In genomic region chr15:94223101-94223500, GRCm38 (mm10) we compare ENCODE assay signal across 21 mouse cellular contexts.
DNase-seq lines count a peak whose midpoint lies in the region; ATAC-seq and TF ChIP-seq lines count a peak whose summit lies in the region.
"Had no signal": no experiment of that assay in that cellular context is flagged by ENCODE, and none has a peak within 500 bp of the region (broad histone marks: within the 10 kb centered on the region; RNA-seq: fewer than 3 reads in every experiment).

No protein-coding gene starts in this region.

- no peak overlapping the region for H3K4me3 ChIP-seq in gastrocnemius, adult 2 months
- H3K4me3 ChIP-seq in heart, embryonic 13.5 days = no peak overlapping the region
- no peak overlapping the region for H3K4me3 ChIP-seq in heart, embryonic 16.5 days (ENCODE audit: low read length)
- no peak overlapping the region for H3K4me3 ChIP-seq in midbrain, embryonic 14.5 days (replicated peaks; ENCODE audit: low read depth, low read length)
- H3K4me3 ChIP-seq: embryonic facial prominence, embryonic 15.5 days; hindbrain, embryonic 12.5 days; liver, embryonic 13.5 days; lung, embryonic 15.5 days; midbrain, embryonic 15.5 days; neural tube, embryonic 12.5 days had no signal

- H3K36me3 ChIP-seq in heart, embryonic 13.5 days = no peaks in the 10 kb centered on the region
- H3K36me3 ChIP-seq in heart, embryonic 16.5 days (ENCODE audit: control insufficient read depth, insufficient read depth) = no peaks in the 10 kb centered on the region
- H3K36me3 ChIP-seq in midbrain, embryonic 14.5 days (ENCODE audit: control insufficient read depth, insufficient read depth, low read length) = no peaks in the 10 kb centered on the region
- H3K36me3 ChIP-seq: embryonic facial prominence, embryonic 15.5 days; hindbrain, embryonic 12.5 days; liver, embryonic 13.5 days; lung, embryonic 15.5 days; midbrain, embryonic 15.5 days; neural tube, embryonic 12.5 days had no signal

- no peak for ATAC-seq in heart, embryonic 13.5 days (ENCODE audit: extremely low read depth, insufficient number of reproducible peaks, low FRiP score, low TSS enrichment)
- no peak for ATAC-seq in heart, embryonic 16.5 days (replicated peaks; ENCODE audit: extremely low read depth, insufficient read depth, low FRiP score)
- no peak for ATAC-seq in midbrain, embryonic 14.5 days (ENCODE audit: low FRiP score, low TSS enrichment)
- ATAC-seq: forebrain, embryonic 14.5 days; midbrain, embryonic 15.5 days had no signal

- no peak overlapping the region for H3K27ac ChIP-seq in gastrocnemius, adult 2 months
- peak overlapping the region; percentile 53 for H3K27ac ChIP-seq in heart, embryonic 13.5 days (replicated peaks)
- peak overlapping the region; percentile 1; the same call in 1 of the 2 replicates for H3K27ac ChIP-seq in heart, embryonic 16.5 days (ENCODE audit: low read length)
- H3K27ac ChIP-seq in midbrain, embryonic 14.5 days (replicated peaks; ENCODE audit: low read depth, low read length) = no peak overlapping the region
- H3K27ac ChIP-seq: embryonic facial prominence, embryonic 15.5 days; hindbrain, embryonic 12.5 days; liver, embryonic 13.5 days; lung, embryonic 15.5 days; midbrain, embryonic 15.5 days; neural tube, embryonic 12.5 days; stomach, postnatal 0 days had no signal

- intact Hi-C loops in gastrocnemius, adult 2 months (cut with DNase I) = no loop called here

- H3K27me3 ChIP-seq in heart, embryonic 13.5 days (replicated peaks) = no peaks in the 10 kb centered on the region
- no peaks in the 10 kb centered on the region for H3K27me3 ChIP-seq in heart, embryonic 16.5 days (ENCODE audit: control insufficient read depth, insufficient read depth, low read length)
- H3K27me3 ChIP-seq in midbrain, embryonic 14.5 days (ENCODE audit: control insufficient read depth, insufficient read depth, low read length) = no peaks in the 10 kb centered on the region
- H3K27me3 ChIP-seq: embryonic facial prominence, embryonic 15.5 days; hindbrain, embryonic 12.5 days; liver, embryonic 13.5 days; lung, embryonic 15.5 days; midbrain, embryonic 15.5 days; neural tube, embryonic 12.5 days had no signal

- H3K9me3 ChIP-seq in heart, embryonic 13.5 days = no peaks in the 10 kb centered on the region
- 0 out of 2 replicates have a peak, but pooled peaks cover 2% of the 10 kb centered on the region for H3K9me3 ChIP-seq in heart, embryonic 16.5 days (replicated peaks; ENCODE audit: control insufficient read depth, low read length)
- H3K9me3 ChIP-seq in midbrain, embryonic 14.5 days (ENCODE audit: control insufficient read depth, low read length) = no peaks in the 10 kb centered on the region
- H3K9me3 ChIP-seq: embryonic facial prominence, embryonic 15.5 days; hindbrain, embryonic 12.5 days; liver, embryonic 13.5 days; lung, embryonic 15.5 days; midbrain, embryonic 15.5 days; neural tube, embryonic 12.5 days had no signal

- 0 out of 2 replicates have a peak overlapping the region, but pooled peaks have one; percentile 33 for H3K9ac ChIP-seq in heart, embryonic 13.5 days
- no peak overlapping the region for H3K9ac ChIP-seq in heart, embryonic 16.5 days (ENCODE audit: low read length)
- no peak overlapping the region for H3K9ac ChIP-seq in midbrain, embryonic 14.5 days (replicated peaks; ENCODE audit: low read length)
- H3K9ac ChIP-seq: embryonic facial prominence, embryonic 15.5 days; hindbrain, embryonic 12.5 days; liver, embryonic 13.5 days; lung, embryonic 15.5 days; midbrain, embryonic 15.5 days; neural tube, embryonic 12.5 days had no signal

- peak; percentile 43 for DNase-seq in gastrocnemius, adult 2 months
- no peak for DNase-seq in gastrocnemius, postnatal 4 days (ENCODE audit: low spot score in 2 of 2)
- DNase-seq in heart, adult 8-10 months (ENCODE audit: low spot score) = no peak
- peak; percentile 17 for DNase-seq in Muller cell, postnatal 12 days (ENCODE audit: inconsistent ontology term)
- no peak for DNase-seq in midbrain, embryonic 14.5 days
- DNase-seq: cerebellum, adult 11 months; cerebellum, adult 9-11 months; gastrocnemius, postnatal 10 days; kidney, adult 11 months; kidney, postnatal 36 days; liver, embryonic 13.5 days; right cerebral cortex, postnatal 14 days had no signal

- no peak for TF ChIP-seq CTCF in gastrocnemius, adult 2 months (IDR thresholded peaks at IDR 0.05)

- 0 out of 2 replicates have a peak overlapping the region, but pooled peaks have one; percentile 9 for H3K4me2 ChIP-seq in heart, embryonic 13.5 days
- no peak overlapping the region for H3K4me2 ChIP-seq in heart, embryonic 16.5 days (ENCODE audit: low read depth, low read length)
- no peak overlapping the region for H3K4me2 ChIP-seq in midbrain, embryonic 14.5 days (ENCODE audit: low read length)
- H3K4me2 ChIP-seq: embryonic facial prominence, embryonic 15.5 days; hindbrain, embryonic 12.5 days; liver, embryonic 13.5 days; lung, embryonic 15.5 days; midbrain, embryonic 15.5 days; neural tube, embryonic 12.5 days had no signal

- WGBS in heart, embryonic 13.5 days = 11% methylated on average over 8 of the region's 8 CpGs
- 14% methylated on average over 8 of the region's 8 CpGs for WGBS in heart, embryonic 16.5 days
- 56% methylated on average over 8 of the region's 8 CpGs for WGBS in midbrain, embryonic 14.5 days

- peaks cover 47% of the 10 kb centered on the region for H3K4me1 ChIP-seq in heart, embryonic 13.5 days
- H3K4me1 ChIP-seq in heart, embryonic 16.5 days (ENCODE audit: control insufficient read depth, insufficient read depth, low read length) = peaks cover 28% of the 10 kb centered on the region
- no peaks in the 10 kb centered on the region; the same call in 1 of the 2 replicates for H3K4me1 ChIP-seq in midbrain, embryonic 14.5 days (ENCODE audit: control insufficient read depth, insufficient read depth, low read length)
- H3K4me1 ChIP-seq: liver, embryonic 13.5 days; neural tube, embryonic 12.5 days had no signal

Comparison
In these comparisons a context has a peak if more than half of its experiments do, and no peak if none do; other contexts are left out.
1. DNase-seq: peak in gastrocnemius, adult 2 months (single experiment) and Muller cell, postnatal 12 days (single experiment); none in gastrocnemius, postnatal 4 days (0 of 2), heart, adult 8-10 months (single experiment) and midbrain, embryonic 14.5 days (single experiment).
2. H3K27ac ChIP-seq: peak in heart, embryonic 13.5 days (single experiment) and heart, embryonic 16.5 days (single experiment); none in gastrocnemius, adult 2 months (single experiment) and midbrain, embryonic 14.5 days (single experiment).